Mouse (Mus musculus): ENCODE data around the gene Rhobtb1.

GRCm38 (mm10) chr10:69245906-69246668 is 94.9 kb downstream of the Rhobtb1 start:
- TF ChIP-seq POLR2A (IDR thresholded peaks at IDR 0.05; ENCODE audit: low read depth, low read length), result no peak
- no peak for TF ChIP-seq CTCF (IDR thresholded peaks at IDR 0.05; ENCODE audit: extremely low read depth, insufficient read depth, insufficient read length, insufficient replicate concordance)
